Mouse (Mus musculus): ENCODE measurements at regions not wholly inside any gene's neighbourhood (a gene's known extent, or its start where the extent isn't known, plus 50 kb on each side); places are given as distances from the start of the nearest gene placed in this dataset.
"Not testable (repeated sequence)": the region's sequence is repeated elsewhere in the genome, so short reads cannot be mapped to it uniquely, and the experiment has no call there.

DNA sequence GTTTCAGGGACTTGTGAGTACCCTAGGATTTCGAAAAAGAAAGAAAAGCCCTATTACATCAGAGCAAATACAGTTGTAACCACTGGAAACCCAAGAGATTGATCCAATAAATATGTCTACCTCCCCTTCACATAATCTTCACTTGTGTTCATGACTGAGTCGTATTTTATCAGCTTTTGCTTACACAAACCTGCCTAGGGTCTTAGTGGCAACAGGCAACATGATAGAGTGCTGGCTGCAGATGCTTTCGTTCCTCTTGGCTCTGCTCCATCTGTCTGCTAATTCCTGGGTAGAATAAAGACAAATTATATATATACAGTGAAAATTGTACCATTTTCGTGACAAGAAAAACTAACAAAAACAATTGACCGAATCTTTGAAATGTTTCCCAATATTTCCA is 112.9 kb upstream of the Gap43 start:
- WGBS: 73% methylated on average over 5 of the region's 5 CpGs
- Histone ChIP-seq H3K36me3 (no peaks in the 10 kb centered on the region), H3K4me1 (no peaks in the 10 kb centered on the region), H3K9me3 (replicated peaks) (no peaks in the 10 kb centered on the region), H3K9ac (no peak overlapping the region), H3K4me3 (replicated peaks) (no peak overlapping the region), H3K27ac (replicated peaks) (no peak overlapping the region), H3K4me2 (replicated peaks) (no peak overlapping the region), H3K27me3 (no peaks in the 10 kb centered on the region)
- no peak for ATAC-seq (ENCODE audit: insufficient number of reproducible peaks, low FRiP score, low TSS enrichment, low read depth)

DNA sequence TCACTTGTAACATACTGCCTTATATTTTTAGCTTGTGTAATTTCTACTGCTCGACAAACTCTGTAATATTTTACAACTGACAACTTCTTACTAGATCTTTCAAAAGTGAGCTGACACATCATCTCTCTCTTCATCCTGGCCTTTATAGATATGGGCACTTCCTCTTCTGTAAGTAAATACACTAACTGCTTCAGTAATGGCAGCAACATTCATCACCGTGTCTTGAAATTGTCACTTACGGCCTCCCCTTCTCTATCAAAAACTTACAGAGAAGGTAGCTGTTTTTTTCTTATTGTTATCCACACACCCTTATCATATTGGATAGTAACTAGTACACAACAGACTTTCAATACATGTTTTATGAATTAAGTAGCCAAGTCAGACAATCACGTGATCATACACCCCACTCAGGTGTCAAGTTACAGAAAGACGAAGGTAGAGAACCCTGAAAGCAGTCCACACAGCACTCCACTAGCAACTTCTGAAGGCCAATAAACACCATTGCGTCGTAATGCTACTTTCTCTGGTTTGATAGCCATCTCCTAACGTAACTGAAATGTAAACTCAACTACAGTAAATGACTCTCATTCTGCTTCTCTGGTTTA is 109.5 kb upstream of the Gap43 start:
- 73% methylated on average over 8 of the region's 8 CpGs for WGBS
- Histone ChIP-seq H3K36me3 (no peaks in the 10 kb centered on the region), H3K4me3 (replicated peaks) (no peak overlapping the region), H3K4me2 (replicated peaks) (no peak overlapping the region), H3K27me3 (no peaks in the 10 kb centered on the region), H3K9me3 (replicated peaks) (no peaks in the 10 kb centered on the region), H3K27ac (replicated peaks) (no peak overlapping the region), H3K4me1 (no peaks in the 10 kb centered on the region), H3K9ac (no peak overlapping the region)
- no peak for ATAC-seq (ENCODE audit: insufficient number of reproducible peaks, low FRiP score, low TSS enrichment, low read depth)

DNA sequence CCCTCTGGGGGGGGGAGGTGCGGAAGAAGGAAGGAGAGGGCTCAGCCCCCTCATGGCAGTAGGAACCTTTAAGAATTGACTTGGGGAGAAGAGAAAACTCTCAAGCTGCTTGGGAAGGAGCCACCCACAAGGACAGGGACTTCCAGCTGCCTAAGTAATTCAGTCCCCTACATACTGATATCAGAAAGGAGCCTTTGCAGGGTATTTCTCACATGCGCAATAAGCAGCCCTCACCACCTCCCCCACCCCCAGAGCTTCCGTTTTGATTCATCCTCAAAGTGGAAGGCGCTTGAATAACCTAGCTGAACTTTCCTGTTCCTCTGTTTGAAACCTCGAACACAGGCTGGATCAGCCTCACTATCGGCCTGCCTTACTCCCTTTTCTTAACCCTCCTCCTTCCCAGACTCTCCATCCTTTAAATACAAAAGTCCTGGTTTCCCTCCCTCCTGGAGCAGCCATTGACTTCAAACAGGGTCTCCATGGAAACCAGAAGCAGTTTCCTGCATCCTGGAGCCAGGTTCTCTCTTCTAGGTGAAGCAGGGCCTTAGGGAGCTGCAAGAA is 104.5 kb upstream of the Gap43 start:
- 24% methylated on average over 6 of the region's 6 CpGs for WGBS
- Histone ChIP-seq H3K9ac (no peak overlapping the region), H3K4me2 (replicated peaks) (peak overlapping the region; percentile 28), H3K27ac (replicated peaks) (peak overlapping the region; percentile 39), H3K9me3 (replicated peaks) (no peaks in the 10 kb centered on the region), H3K4me1 (no peaks in the 10 kb centered on the region), H3K4me3 (replicated peaks) (peak overlapping the region; percentile 7; the same call in 1 of the 2 replicates), H3K36me3 (no peaks in the 10 kb centered on the region), H3K27me3 (no peaks in the 10 kb centered on the region)
- 0 out of 2 replicates have a peak, but pooled peaks have one; percentile 51 for ATAC-seq (ENCODE audit: insufficient number of reproducible peaks, low FRiP score, low TSS enrichment, low read depth)

DNA sequence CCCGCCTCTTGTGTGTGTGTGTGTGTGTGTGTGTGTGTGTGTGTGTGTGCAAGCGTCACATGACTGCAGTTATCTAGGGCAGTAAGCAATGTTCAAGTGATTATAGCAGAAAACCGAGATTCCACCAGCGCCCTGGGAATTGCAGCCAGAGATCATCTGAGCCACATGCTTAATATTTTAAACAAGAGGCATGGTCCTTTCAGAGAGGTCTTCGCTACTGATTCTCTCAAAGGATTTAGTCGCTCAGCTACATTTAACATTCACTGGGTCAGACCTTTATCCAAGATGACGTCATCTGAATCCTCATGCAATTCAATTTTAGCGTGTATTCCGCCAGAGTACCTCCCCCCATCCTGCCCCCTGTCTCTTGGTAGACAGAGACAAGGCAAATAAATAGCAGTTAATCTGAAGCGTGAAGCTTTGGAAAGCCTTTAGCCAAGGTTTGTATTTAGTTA is 104.0 kb upstream of the Gap43 start:
- ATAC-seq (ENCODE audit: insufficient number of reproducible peaks, low FRiP score, low TSS enrichment, low read depth): peak; percentile 57
- Histone ChIP-seq H3K9ac (no peak overlapping the region), H3K27me3 (no peaks in the 10 kb centered on the region), H3K9me3 (replicated peaks) (no peaks in the 10 kb centered on the region), H3K4me1 (no peaks in the 10 kb centered on the region), H3K4me3 (replicated peaks) (peak overlapping the region; percentile 7; the same call in 1 of the 2 replicates), H3K27ac (replicated peaks) (peak overlapping the region; percentile 39), H3K36me3 (no peaks in the 10 kb centered on the region), H3K4me2 (replicated peaks) (peak overlapping the region; percentile 28)
- 35% methylated on average over 10 of the region's 10 CpGs for WGBS

DNA sequence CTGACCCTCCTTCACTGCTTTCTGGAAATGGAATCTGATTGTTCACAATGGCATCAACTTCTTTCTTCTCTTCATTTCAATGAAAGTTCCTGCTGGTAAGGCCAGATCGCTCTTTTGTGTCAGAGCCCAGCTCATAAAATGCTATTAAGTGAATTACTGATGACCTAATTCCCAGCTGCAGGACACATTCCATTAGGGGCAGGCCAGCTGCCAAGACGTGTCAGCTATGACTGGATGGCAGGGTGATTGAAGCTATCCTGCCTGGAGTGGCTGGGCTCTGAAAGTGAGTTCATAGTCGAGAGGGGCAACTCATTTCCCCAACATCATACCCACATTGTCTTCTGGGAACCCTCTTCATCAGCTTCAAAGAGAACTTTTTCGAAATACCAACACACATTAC is 100.4 kb upstream of the Gap43 start:
- H3K27me3 ChIP-seq: no peaks in the 10 kb centered on the region
- ATAC-seq (ENCODE audit: insufficient number of reproducible peaks, low FRiP score, low TSS enrichment, low read depth): no peak
- no peak overlapping the region for H3K4me3 ChIP-seq (replicated peaks)
- no peak overlapping the region for H3K27ac ChIP-seq (replicated peaks)
- H3K4me2 ChIP-seq (replicated peaks): no peak overlapping the region
- H3K9ac ChIP-seq: no peak overlapping the region
- H3K9me3 ChIP-seq (replicated peaks): no peaks in the 10 kb centered on the region
- WGBS: 45% methylated on average over 4 of the region's 4 CpGs
- no peaks in the 10 kb centered on the region for H3K4me1 ChIP-seq
- no peaks in the 10 kb centered on the region for H3K36me3 ChIP-seq

DNA sequence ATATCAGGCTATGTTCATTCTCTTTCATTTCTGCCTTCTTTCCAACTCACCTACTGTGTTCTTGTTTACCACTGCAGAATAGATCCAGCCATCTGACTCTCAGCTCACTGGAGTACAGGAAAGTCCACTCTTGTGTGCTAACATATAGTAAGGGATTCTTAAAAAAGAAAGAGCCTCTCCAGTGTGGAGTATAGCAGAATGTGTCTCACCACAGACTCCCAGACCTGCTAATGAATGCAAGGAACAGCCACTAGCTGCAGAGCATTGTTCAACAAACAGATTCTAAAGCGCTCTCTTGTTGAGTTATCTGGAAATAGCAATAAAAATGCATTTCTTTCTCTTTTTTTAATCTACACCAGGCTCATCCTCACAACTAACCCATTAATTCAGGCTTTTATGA is 91.1 kb upstream of the Gap43 start:
- Histone ChIP-seq H3K36me3 (no peaks in the 10 kb centered on the region), H3K9ac (no peak overlapping the region), H3K27me3 (no peaks in the 10 kb centered on the region), H3K9me3 (replicated peaks) (no peaks in the 10 kb centered on the region), H3K27ac (replicated peaks) (no peak overlapping the region), H3K4me2 (replicated peaks) (no peak overlapping the region), H3K4me3 (replicated peaks) (no peak overlapping the region), H3K4me1 (no peaks in the 10 kb centered on the region)
- ATAC-seq (ENCODE audit: insufficient number of reproducible peaks, low FRiP score, low TSS enrichment, low read depth): no peak
- 87% methylated on average over 1 of the region's 1 CpGs for WGBS

DNA sequence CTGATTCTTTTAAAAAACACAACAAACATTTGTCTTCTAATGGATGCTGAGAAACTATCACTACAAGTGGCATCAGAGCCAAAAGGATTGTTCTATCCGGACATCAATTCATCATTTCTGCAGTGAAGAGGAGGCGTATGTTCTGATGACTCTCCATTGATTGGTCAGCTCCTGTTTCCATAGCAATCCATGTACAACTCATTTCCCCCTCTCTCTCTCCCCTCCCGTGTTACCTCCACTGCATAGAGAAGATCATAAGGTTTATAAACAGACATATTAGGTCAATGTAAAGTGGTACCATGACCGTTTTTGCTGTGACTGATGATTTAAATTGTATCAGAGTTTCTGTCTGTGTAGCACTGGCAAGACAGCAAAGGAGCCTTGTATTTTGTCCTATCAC is 76.2 kb upstream of the Gap43 start:
- 74% methylated on average over 4 of the region's 4 CpGs for WGBS
- Histone ChIP-seq H3K4me1 (no peaks in the 10 kb centered on the region), H3K4me2 (replicated peaks) (no peak overlapping the region), H3K36me3 (no peaks in the 10 kb centered on the region), H3K9ac (no peak overlapping the region), H3K27ac (replicated peaks) (no peak overlapping the region), H3K27me3 (no peaks in the 10 kb centered on the region), H3K4me3 (replicated peaks) (no peak overlapping the region), H3K9me3 (replicated peaks) (no peaks in the 10 kb centered on the region)
- ATAC-seq (ENCODE audit: insufficient number of reproducible peaks, low FRiP score, low TSS enrichment, low read depth): no peak

DNA sequence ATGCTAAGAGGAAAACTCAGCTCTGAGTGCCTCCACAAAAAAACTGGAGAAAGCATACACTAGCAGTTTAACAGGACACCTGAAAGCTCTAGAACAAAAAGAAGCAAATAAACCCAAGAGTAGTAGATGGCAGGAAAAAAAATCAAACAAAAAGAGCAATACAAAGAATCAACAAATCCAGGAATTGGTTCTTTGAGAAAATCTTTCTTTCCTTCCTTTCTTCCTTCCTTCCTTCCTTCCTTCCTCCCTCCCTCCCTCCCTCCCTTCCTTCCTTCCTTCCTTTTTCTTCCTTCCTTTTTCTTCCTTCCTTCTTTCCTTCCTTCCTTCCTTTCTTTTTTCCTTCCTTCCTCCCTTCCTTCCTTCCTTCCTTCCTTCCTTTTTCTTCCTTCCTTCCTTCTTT is 71.6 kb upstream of the Gap43 start:
- not testable (repeated sequence) for H3K4me1 ChIP-seq; H3K9ac ChIP-seq; H3K4me2 ChIP-seq (replicated peaks); H3K27me3 ChIP-seq; H3K4me3 ChIP-seq (replicated peaks); H3K36me3 ChIP-seq; H3K9me3 ChIP-seq (replicated peaks); ATAC-seq (ENCODE audit: insufficient number of reproducible peaks, low FRiP score, low TSS enrichment, low read depth); H3K27ac ChIP-seq (replicated peaks)

DNA sequence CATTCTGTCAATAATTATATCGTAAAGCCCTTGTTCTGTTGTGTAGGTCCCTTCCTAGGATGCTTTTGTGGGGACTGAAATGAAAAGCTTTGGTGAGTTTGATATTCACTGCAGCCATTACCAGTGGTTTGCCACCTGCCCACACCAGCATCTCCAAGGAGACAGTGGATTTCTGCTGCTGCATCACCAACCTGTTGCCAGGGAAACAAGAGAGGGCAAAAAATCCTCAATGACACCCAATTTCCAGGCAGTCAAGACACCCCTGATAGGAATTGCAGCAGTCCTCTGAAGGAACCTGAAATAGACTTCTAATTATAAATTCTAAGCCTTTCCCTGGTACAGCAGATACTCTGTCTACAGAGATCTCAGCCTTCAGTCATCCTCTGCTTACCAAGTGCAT is 56.1 kb upstream of the Gap43 start:
- Histone ChIP-seq H3K27ac (replicated peaks) (no peak overlapping the region), H3K27me3 (no peaks in the 10 kb centered on the region), H3K9ac (no peak overlapping the region), H3K36me3 (no peaks in the 10 kb centered on the region), H3K4me2 (replicated peaks) (no peak overlapping the region), H3K9me3 (replicated peaks) (no peaks in the 10 kb centered on the region), H3K4me1 (no peaks in the 10 kb centered on the region), H3K4me3 (replicated peaks) (no peak overlapping the region)
- WGBS: 89% methylated on average over 1 of the region's 1 CpGs
- no peak for ATAC-seq (ENCODE audit: insufficient number of reproducible peaks, low FRiP score, low TSS enrichment, low read depth)

All from embryonic facial prominence, embryonic 15.5 days (tissue).